In genomic region chr9:97408142-97408541, GRCm38 (mm10) we compare ENCODE assay signal across 44 mouse cellular contexts. TPM values are rescaled to one million over a fixed set of nuclear protein-coding genes. Genes with fewer than 3 reads are reported as not detected.
DNase-seq lines count a peak whose midpoint lies in the region; ATAC-seq and TF ChIP-seq lines count a peak whose summit lies in the region.
"Had no signal": no experiment of that assay in that cellular context is flagged by ENCODE, and none has a peak within 500 bp of the region (broad histone marks: within the 10 kb centered on the region; RNA-seq: fewer than 3 reads in every experiment).

No protein-coding gene starts in this region.

- no peaks in the 10 kb centered on the region for H3K9me3 ChIP-seq in hindbrain, postnatal 0 days (ENCODE audit: low read length)
- no peaks in the 10 kb centered on the region; the same call in 1 of the 2 replicates for H3K9me3 ChIP-seq in hindbrain, embryonic 13.5 days
- no peaks in the 10 kb centered on the region for H3K9me3 ChIP-seq in lung, embryonic 14.5 days (ENCODE audit: low read depth, low read length)
- H3K9me3 ChIP-seq in stomach, postnatal 0 days (ENCODE audit: control insufficient read depth, low read length): no peaks in the 10 kb centered on the region
- H3K9me3 ChIP-seq: embryonic facial prominence, embryonic 13.5 days; forebrain, embryonic 12.5 days; heart, embryonic 10.5 days; heart, embryonic 15.5 days; liver, embryonic 15.5 days; midbrain, embryonic 15.5 days; neural tube, embryonic 12.5 days had no signal

- H3K4me2 ChIP-seq in hindbrain, postnatal 0 days (ENCODE audit: low read depth, low read length): no peak overlapping the region
- no peak overlapping the region for H3K4me2 ChIP-seq in hindbrain, embryonic 13.5 days
- no peak overlapping the region for H3K4me2 ChIP-seq in lung, embryonic 14.5 days
- no peak overlapping the region for H3K4me2 ChIP-seq in stomach, postnatal 0 days (replicated peaks; ENCODE audit: low read depth)
- H3K4me2 ChIP-seq: embryonic facial prominence, embryonic 13.5 days; forebrain, embryonic 12.5 days; heart, embryonic 15.5 days; liver, embryonic 15.5 days; midbrain, embryonic 15.5 days; neural tube, embryonic 12.5 days had no signal

- H3K27ac ChIP-seq in hindbrain, postnatal 0 days: no peak overlapping the region
- H3K27ac ChIP-seq in hindbrain, embryonic 13.5 days: no peak overlapping the region
- no peak overlapping the region for H3K27ac ChIP-seq in lung, embryonic 14.5 days (ENCODE audit: low read depth)
- no peak overlapping the region for H3K27ac ChIP-seq in stomach, postnatal 0 days (replicated peaks)
- H3K27ac ChIP-seq: embryonic facial prominence, embryonic 13.5 days; forebrain, embryonic 12.5 days; heart, embryonic 10.5 days; heart, embryonic 15.5 days; liver, embryonic 15.5 days; macrophage; midbrain, embryonic 15.5 days; neural tube, embryonic 12.5 days had no signal

- TF ChIP-seq EP300 in stomach, postnatal 0 days (optimal IDR thresholded peaks at IDR 0.05): no peak

- no peaks in the 10 kb centered on the region for H3K36me3 ChIP-seq in hindbrain, postnatal 0 days (ENCODE audit: insufficient read depth, low read length)
- H3K36me3 ChIP-seq in hindbrain, embryonic 13.5 days: no peaks in the 10 kb centered on the region
- H3K36me3 ChIP-seq in lung, embryonic 14.5 days (ENCODE audit: insufficient read depth): no peaks in the 10 kb centered on the region
- H3K36me3 ChIP-seq in stomach, postnatal 0 days (ENCODE audit: control insufficient read depth, insufficient read depth, low read length): no peaks in the 10 kb centered on the region
- H3K36me3 ChIP-seq: embryonic facial prominence, embryonic 13.5 days; forebrain, embryonic 12.5 days; heart, embryonic 10.5 days; heart, embryonic 15.5 days; liver, embryonic 15.5 days; midbrain, embryonic 15.5 days; neural tube, embryonic 12.5 days had no signal

- no peak overlapping the region for H3K4me3 ChIP-seq in hindbrain, postnatal 0 days (ENCODE audit: low read length)
- no peak overlapping the region for H3K4me3 ChIP-seq in hindbrain, embryonic 13.5 days
- H3K4me3 ChIP-seq in lung, embryonic 14.5 days (ENCODE audit: low read depth, low read length): no peak overlapping the region
- no peak overlapping the region for H3K4me3 ChIP-seq in stomach, postnatal 0 days (ENCODE audit: low read depth, low read length)
- H3K4me3 ChIP-seq: embryonic facial prominence, embryonic 13.5 days; erythroblast, embryonic 14.5 days; forebrain, embryonic 12.5 days; heart, embryonic 10.5 days; heart, embryonic 15.5 days; liver, embryonic 15.5 days; midbrain, embryonic 15.5 days; myocyte; neural tube, embryonic 12.5 days had no signal

- DNase-seq in hindbrain, postnatal 0 days (ENCODE audit: low spot score): peak; percentile 29
- DNase-seq in lung, embryonic 14.5 days: no peak
- DNase-seq in lung, adult 18-20 months: no peak
- DNase-seq in brain, adult 2 months (ENCODE audit: low read depth, low spot score): peak; percentile 27
- DNase-seq in stomach, postnatal 0 days (ENCODE audit: low spot score): no peak
- no peak for DNase-seq in thymus, postnatal 14 days
- DNase-seq: adrenal gland, adult 2 months; adrenal gland, postnatal 36 days; cerebellum, adult 9-10 months; cerebellum, postnatal 36 days; gastrocnemius, postnatal 25 days; heart, adult 11 months; kidney, adult 11 months; kidney, postnatal 25 days; layer of hippocampus, postnatal 36 days; liver; lung, postnatal 10 days; right cerebral cortex, adult 18-20 months; spleen, adult 18-20 months; thymus, adult 18-20 months; thymus, postnatal 4 days had no signal

- no peak for ATAC-seq in hindbrain, postnatal 0 days
- ATAC-seq in hindbrain, embryonic 13.5 days (ENCODE audit: low FRiP score): no peak
- ATAC-seq in lung, embryonic 14.5 days (ENCODE audit: insufficient read depth): no peak
- ATAC-seq in stomach, postnatal 0 days (ENCODE audit: low FRiP score, low TSS enrichment): no peak
- ATAC-seq: activated CD4-positive, CD25-positive, alpha-beta regulatory T cell, adult 4 months; CD4-positive, CD25-positive, alpha-beta regulatory T cell, adult 4 months; midbrain, embryonic 15.5 days had no signal

- H3K27me3 ChIP-seq in hindbrain, postnatal 0 days (ENCODE audit: insufficient read depth, low read length): no peaks in the 10 kb centered on the region
- no peaks in the 10 kb centered on the region for H3K27me3 ChIP-seq in hindbrain, embryonic 13.5 days
- H3K27me3 ChIP-seq in lung, embryonic 14.5 days (ENCODE audit: insufficient read depth, low read length): no peaks in the 10 kb centered on the region
- H3K27me3 ChIP-seq in stomach, postnatal 0 days (ENCODE audit: control insufficient read depth, insufficient read depth, low read length): no peaks in the 10 kb centered on the region
- H3K27me3 ChIP-seq: embryonic facial prominence, embryonic 13.5 days; forebrain, embryonic 12.5 days; heart, embryonic 15.5 days; liver, embryonic 15.5 days; midbrain, embryonic 15.5 days; neural tube, embryonic 12.5 days had no signal

- H3K9ac ChIP-seq in hindbrain, postnatal 0 days (replicated peaks; ENCODE audit: low read length): no peak overlapping the region
- no peak overlapping the region for H3K9ac ChIP-seq in hindbrain, embryonic 13.5 days
- H3K9ac ChIP-seq in lung, embryonic 14.5 days: no peak overlapping the region
- no peak overlapping the region for H3K9ac ChIP-seq in stomach, postnatal 0 days (ENCODE audit: low read length)
- H3K9ac ChIP-seq: embryonic facial prominence, embryonic 13.5 days; forebrain, embryonic 12.5 days; heart, embryonic 15.5 days; liver, embryonic 15.5 days; midbrain, embryonic 15.5 days; neural tube, embryonic 12.5 days had no signal

- H3K4me1 ChIP-seq in hindbrain, postnatal 0 days (ENCODE audit: insufficient read depth, low read length): no peaks in the 10 kb centered on the region
- no peaks in the 10 kb centered on the region for H3K4me1 ChIP-seq in hindbrain, embryonic 13.5 days (replicated peaks)
- H3K4me1 ChIP-seq in lung, embryonic 14.5 days (ENCODE audit: insufficient read depth): no peaks in the 10 kb centered on the region
- H3K4me1 ChIP-seq in stomach, postnatal 0 days (replicated peaks; ENCODE audit: control insufficient read depth, insufficient read depth): no peaks in the 10 kb centered on the region
- H3K4me1 ChIP-seq: forebrain, embryonic 12.5 days; heart, embryonic 10.5 days; heart, embryonic 15.5 days; liver, embryonic 15.5 days; midbrain, embryonic 15.5 days had no signal

- peak; percentile 58 for TF ChIP-seq CTCF in hindbrain, postnatal 0 days (IDR thresholded peaks at IDR 0.05; ENCODE audit: low read depth)
- peak; percentile 21 for TF ChIP-seq CTCF in lung, embryonic 14.5 days (IDR thresholded peaks at IDR 0.05; ENCODE audit: low read depth)
- peak; percentile 41 for TF ChIP-seq CTCF in stomach, postnatal 0 days (IDR thresholded peaks at IDR 0.05; ENCODE audit: low read depth)

- WGBS in hindbrain, postnatal 0 days: 87% methylated on average over 2 of the region's 2 CpGs
- 85% methylated on average over 2 of the region's 2 CpGs for WGBS in hindbrain, embryonic 13.5 days
- WGBS in lung, embryonic 14.5 days: 64% methylated on average over 2 of the region's 2 CpGs
- WGBS in stomach, postnatal 0 days: 75% methylated on average over 2 of the region's 2 CpGs

RNA-seq across cellular contexts. Expression of gene Trim42, which starts 38.4 kb away (rescaled TPM):
- total RNA-seq in hindbrain, postnatal 0 days (2014; rRNA removed): not detected in 2 replicates
- not detected in 2 replicates for polyA plus RNA-seq in hindbrain, postnatal 0 days (2015; fragmentation: Nextera tagmentation; extraction: Ambion mirVana)
- not detected in 2 replicates for polyA plus RNA-seq in hindbrain, embryonic 13.5 days (2015; fragmentation: Nextera tagmentation; extraction: Ambion mirVana)
- polyA plus RNA-seq in lung, embryonic 14.5 days (2014; fragmentation: Nextera tagmentation; extraction: Ambion mirVana): not detected in 2 replicates
- not detected in 2 replicates for polyA plus RNA-seq in stomach, postnatal 0 days (2015; fragmentation: Nextera tagmentation; extraction: Ambion mirVana)
- total RNA-seq: adrenal gland, adult 2 months; adrenal gland, postnatal 36 days; gastrocnemius, adult 18-20 months; gastrocnemius, postnatal 25 days; heart, postnatal 25 days; layer of hippocampus, adult 8-10 months; layer of hippocampus, postnatal 36 days; left cerebral cortex, postnatal 14 days; megakaryocyte-erythroid progenitor cell, adult 5-6 weeks had no signal
- polyA plus RNA-seq: activated CD4-positive, CD25-positive, alpha-beta regulatory T cell, adult 4 months; adrenal gland, adult 2 months; CD4-positive, CD25-positive, alpha-beta regulatory T cell, adult 4 months; embryonic facial prominence, embryonic 13.5 days; erythroblast, embryonic 14.5 days; forebrain, embryonic 12.5 days; frontal cortex, adult 2 months; heart, embryonic 10.5 days; heart, embryonic 15.5 days; hindbrain, embryonic 11.5 days; kidney, embryonic 14.5 days; limb, embryonic 11.5 days; liver, embryonic 15.5 days; macrophage; midbrain, embryonic 15.5 days; myocyte; neural tube, embryonic 12.5 days; stomach, embryonic 16.5 days had no signal

Comparison
In these comparisons a context has a peak if more than half of its experiments do, and no peak if none do; other contexts are left out.
1. DNase-seq: peak in hindbrain, postnatal 0 days (single experiment) and brain, adult 2 months (single experiment); none in lung, embryonic 14.5 days (single experiment), lung, adult 18-20 months (0 of 2), stomach, postnatal 0 days (single experiment) and thymus, postnatal 14 days (single experiment).
2. Peak in every context shown above with its lines, with median percentiles within 50 percentile points of each other: CTCF ChIP-seq.